Mouse (Mus musculus): ENCODE measurements around the gene Btg1. TPM values are rescaled to one million over a fixed set of nuclear protein-coding genes. Genes with fewer than 3 reads are reported as not detected.
A peak's percentile ranks its signal among the peaks of the same experiment; 100 is the strongest.

Btg1 gene
- polyA plus RNA-seq, 1 experiment = 43.3 TPM

GRCm38 (mm10) chr10:96635472-96635871 lies 18.7 kb downstream of the Btg1 start:
- no peak for DNase-seq (ENCODE audit: low read depth)

GRCm38 (mm10) chr10:96638477-96638876 lies 21.7 kb downstream of the Btg1 start:
- TF ChIP-seq CTCF (IDR thresholded peaks at IDR 0.05; ENCODE audit: borderline replicate concordance, extremely low read depth, insufficient read depth, insufficient read length) (no peak), POLR2A (IDR thresholded peaks at IDR 0.05; ENCODE audit: borderline replicate concordance, extremely low read depth, insufficient read depth, insufficient read length, poor library complexity, severe bottlenecking) (no peak)
- DNase-seq (ENCODE audit: low read depth) = no peak

More at GRCm38 (mm10) chr10:96635472-96635871, 18.7 kb downstream of the Btg1 start:
- no peak for TF ChIP-seq CTCF (IDR thresholded peaks at IDR 0.05; ENCODE audit: borderline replicate concordance, extremely low read depth, insufficient read depth, insufficient read length)
- TF ChIP-seq POLR2A (IDR thresholded peaks at IDR 0.05; ENCODE audit: borderline replicate concordance, extremely low read depth, insufficient read depth, insufficient read length, poor library complexity, severe bottlenecking) = no peak

- no peak for DNase-seq (ENCODE audit: low read depth)
- no peak for TF ChIP-seq POLR2A (IDR thresholded peaks at IDR 0.05; ENCODE audit: borderline replicate concordance, extremely low read depth, insufficient read depth, insufficient read length, poor library complexity, severe bottlenecking)
- no peak for TF ChIP-seq CTCF (IDR thresholded peaks at IDR 0.05; ENCODE audit: borderline replicate concordance, extremely low read depth, insufficient read depth, insufficient read length)
These were observed 25.2 kb downstream of the Btg1 start for GRCm38 (mm10) chr10:96642014-96642413.

- TF ChIP-seq POLR2A (IDR thresholded peaks at IDR 0.05; ENCODE audit: borderline replicate concordance, extremely low read depth, insufficient read depth, insufficient read length, poor library complexity, severe bottlenecking) (no peak), CTCF (IDR thresholded peaks at IDR 0.05; ENCODE audit: borderline replicate concordance, extremely low read depth, insufficient read depth, insufficient read length) (no peak)
- DNase-seq (ENCODE audit: low read depth) = no peak
These were observed 25.9 kb downstream of the Btg1 start for GRCm38 (mm10) chr10:96642751-96643150.

- TF ChIP-seq CTCF (IDR thresholded peaks at IDR 0.05; ENCODE audit: borderline replicate concordance, extremely low read depth, insufficient read depth, insufficient read length) (no peak), POLR2A (IDR thresholded peaks at IDR 0.05; ENCODE audit: borderline replicate concordance, extremely low read depth, insufficient read depth, insufficient read length, poor library complexity, severe bottlenecking) (no peak)
- no peak for DNase-seq (ENCODE audit: low read depth)
These were observed 28.4 kb downstream of the Btg1 start for GRCm38 (mm10) chr10:96645183-96645582.

- TF ChIP-seq POLR2A (IDR thresholded peaks at IDR 0.05; ENCODE audit: borderline replicate concordance, extremely low read depth, insufficient read depth, insufficient read length, poor library complexity, severe bottlenecking) = no peak
- no peak for TF ChIP-seq CTCF (IDR thresholded peaks at IDR 0.05; ENCODE audit: borderline replicate concordance, extremely low read depth, insufficient read depth, insufficient read length)
- peak; percentile 97 for DNase-seq (ENCODE audit: low read depth)
These were observed 29.4 kb downstream of the Btg1 start for GRCm38 (mm10) chr10:96646024-96646866.

GRCm38 (mm10) chr10:96646867-96647462 lies 30.2 kb downstream of the Btg1 start:
- no peak for TF ChIP-seq CTCF (IDR thresholded peaks at IDR 0.05; ENCODE audit: borderline replicate concordance, extremely low read depth, insufficient read depth, insufficient read length)
- TF ChIP-seq POLR2A (IDR thresholded peaks at IDR 0.05; ENCODE audit: borderline replicate concordance, extremely low read depth, insufficient read depth, insufficient read length, poor library complexity, severe bottlenecking) = no peak
- DNase-seq (ENCODE audit: low read depth) = peak; percentile 51

- peak; percentile 47 for DNase-seq (ENCODE audit: low read depth)
- TF ChIP-seq POLR2A (IDR thresholded peaks at IDR 0.05; ENCODE audit: borderline replicate concordance, extremely low read depth, insufficient read depth, insufficient read length, poor library complexity, severe bottlenecking) = no peak
- TF ChIP-seq CTCF (IDR thresholded peaks at IDR 0.05; ENCODE audit: borderline replicate concordance, extremely low read depth, insufficient read depth, insufficient read length) = no peak
These were observed 31.4 kb downstream of the Btg1 start for GRCm38 (mm10) chr10:96648161-96648561.

- no peak for TF ChIP-seq CTCF (IDR thresholded peaks at IDR 0.05; ENCODE audit: borderline replicate concordance, extremely low read depth, insufficient read depth, insufficient read length)
- no peak for TF ChIP-seq POLR2A (IDR thresholded peaks at IDR 0.05; ENCODE audit: borderline replicate concordance, extremely low read depth, insufficient read depth, insufficient read length, poor library complexity, severe bottlenecking)
- DNase-seq (ENCODE audit: low read depth) = no peak
These were observed 32.7 kb downstream of the Btg1 start for GRCm38 (mm10) chr10:96649524-96649923.

GRCm38 (mm10) chr10:96652372-96652771 lies 35.6 kb downstream of the Btg1 start:
- no peak for DNase-seq (ENCODE audit: low read depth)
- TF ChIP-seq POLR2A (IDR thresholded peaks at IDR 0.05; ENCODE audit: borderline replicate concordance, extremely low read depth, insufficient read depth, insufficient read length, poor library complexity, severe bottlenecking) (no peak), CTCF (IDR thresholded peaks at IDR 0.05; ENCODE audit: borderline replicate concordance, extremely low read depth, insufficient read depth, insufficient read length) (no peak)

GRCm38 (mm10) chr10:96653030-96653429 lies 36.2 kb downstream of the Btg1 start:
- no peak for DNase-seq (ENCODE audit: low read depth)

GRCm38 (mm10) chr10:96654079-96654478 lies 37.3 kb downstream of the Btg1 start:
- no peak for DNase-seq (ENCODE audit: low read depth)
- TF ChIP-seq POLR2A (IDR thresholded peaks at IDR 0.05; ENCODE audit: borderline replicate concordance, extremely low read depth, insufficient read depth, insufficient read length, poor library complexity, severe bottlenecking) (no peak), CTCF (IDR thresholded peaks at IDR 0.05; ENCODE audit: borderline replicate concordance, extremely low read depth, insufficient read depth, insufficient read length) (no peak)

More at GRCm38 (mm10) chr10:96653030-96653429, 36.2 kb downstream of the Btg1 start:
- TF ChIP-seq POLR2A (IDR thresholded peaks at IDR 0.05; ENCODE audit: borderline replicate concordance, extremely low read depth, insufficient read depth, insufficient read length, poor library complexity, severe bottlenecking) = no peak

Data from brain, embryonic 14.5 days (tissue).